Mouse (Mus musculus) gastrocnemius, postnatal 36 days (tissue): Measurements from ENCODE around the gene Vmn1r15. TPM values are rescaled to one million over a fixed set of nuclear protein-coding genes. Genes with fewer than 3 reads are reported as not detected.

ENCODE experiments used
- DNase-seq, 2 experiments: peaks; one replicate each; pipeline ENCODE4 v3.0.0; 2022
- intact Hi-C: fragments of 180-260 bp; cut with DNase I; formaldehyde crosslinking; loops from one replicate; pipeline ENCODE4 v1.15.1; 2025
- long read RNA-seq, 2 experiments: library from polyadenylated mRNA; stranded (forward); transcript quantifications; one replicate each; pipeline ENCODE4 v2.0.0; 2021
- total RNA-seq, 2 experiments: library from RNA; stranded (reverse); gene quantifications; 2 replicates each; pipeline ENCODE4 v1.2.3; 2021

The Vmn1r15 gene
- total RNA-seq, result not detected
- long read RNA-seq, experiment 1, result 0 reads
- long read RNA-seq, experiment 2, result 0 reads

DNA sequence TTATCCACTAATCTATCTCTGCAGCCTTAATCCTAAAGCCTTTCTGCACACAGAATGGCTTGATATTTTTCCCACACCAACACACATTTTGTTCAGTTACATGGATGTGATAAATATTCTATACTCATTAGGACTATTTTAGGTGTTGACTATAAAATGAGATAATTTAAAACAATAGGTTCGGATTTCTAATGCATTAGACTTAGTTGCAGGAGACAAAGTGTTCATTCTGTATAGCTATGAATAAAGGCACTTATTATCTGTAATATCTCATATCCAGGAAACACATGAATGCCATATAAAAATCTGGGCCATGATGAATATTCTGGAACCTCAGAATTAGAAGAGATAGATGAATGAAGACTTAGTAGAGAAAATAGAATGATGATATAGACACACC is at the start of gene Vmn1r15:
Vmn1r15 (plus strand) TSS at position 301 of the 400 bp plus-strand sequence.
- no peak for DNase-seq
- intact Hi-C loops, result no loop called here

DNA sequence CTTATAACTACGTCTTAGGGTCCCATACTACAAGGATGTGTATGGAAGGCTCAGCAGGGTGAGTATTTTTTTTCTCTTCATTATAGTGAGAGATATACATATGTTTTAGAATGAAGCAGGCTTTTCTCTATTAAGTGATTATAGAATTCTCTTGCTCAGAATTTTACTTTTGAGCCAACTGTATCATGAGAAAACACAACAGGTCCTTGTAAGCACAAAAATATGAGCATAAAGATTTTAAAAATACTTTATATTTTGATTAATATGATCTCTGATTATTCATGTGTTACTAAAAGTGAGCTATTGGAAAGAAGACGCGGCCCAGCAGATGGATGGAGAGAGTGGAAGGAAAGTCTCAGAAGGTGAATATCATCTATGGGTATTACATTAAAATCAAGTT is 26.4 kb upstream of the Vmn1r15 start, which contains the start of gene Vmn1r14:
Vmn1r14 (plus strand) TSS at position 301 of the 400 bp plus-strand sequence.
- no peak for DNase-seq
- intact Hi-C loops, result no loop called here

GRCm38 (mm10) chr6:57260990-57261389 is 3.2 kb downstream of the Vmn1r15 start:
- no peak for DNase-seq

DNA sequence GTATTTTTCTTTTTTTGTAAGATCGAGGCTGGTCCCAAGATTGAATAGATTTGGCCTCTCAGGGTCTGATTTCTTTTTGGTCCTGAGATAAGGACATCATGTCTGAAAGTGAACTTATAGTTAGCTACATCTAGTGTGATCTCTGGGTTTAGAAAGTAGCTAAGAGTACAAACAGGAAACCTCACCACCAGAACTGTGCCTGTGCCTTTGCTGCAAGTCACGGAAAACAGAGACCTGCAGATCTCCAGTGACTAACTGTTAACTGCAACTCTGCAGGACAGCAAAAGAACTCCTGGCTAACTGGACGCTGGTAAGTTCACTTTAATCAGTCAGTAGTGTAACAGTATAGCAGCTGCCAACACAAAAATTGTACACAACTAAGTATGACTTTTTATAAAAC is 14.1 kb downstream of the Vmn1r15 start:
- intact Hi-C loops, result no loop called here

More at GRCm38 (mm10) chr6:57260990-57261389, 3.2 kb downstream of the Vmn1r15 start:
- intact Hi-C loops, result no loop called here

DNA sequence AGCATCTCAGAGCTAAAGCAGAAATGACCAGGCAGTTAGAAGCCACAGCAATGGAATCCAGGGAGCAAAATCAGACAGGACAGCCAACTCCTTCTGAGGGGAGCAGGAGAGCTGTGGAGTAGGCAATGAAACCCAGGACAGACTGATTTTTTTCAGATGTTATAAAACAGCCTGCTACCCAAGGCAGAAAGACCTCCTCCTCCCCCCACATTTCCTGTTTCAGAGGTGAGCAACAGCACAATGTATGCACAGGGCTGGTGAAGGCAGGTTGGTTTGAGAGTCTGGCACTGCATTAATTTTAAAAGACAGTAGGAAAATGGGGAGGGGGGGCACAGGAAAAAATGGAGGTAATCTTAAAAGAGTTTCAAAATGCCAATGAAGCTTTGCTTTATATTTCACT is 14.8 kb downstream of the Vmn1r15 start:
- DNase-seq, result no peak
- intact Hi-C loops, result no loop called here

More for the DNA sequence above, 14.1 kb downstream of the Vmn1r15 start:
- DNase-seq, result no peak

DNA sequence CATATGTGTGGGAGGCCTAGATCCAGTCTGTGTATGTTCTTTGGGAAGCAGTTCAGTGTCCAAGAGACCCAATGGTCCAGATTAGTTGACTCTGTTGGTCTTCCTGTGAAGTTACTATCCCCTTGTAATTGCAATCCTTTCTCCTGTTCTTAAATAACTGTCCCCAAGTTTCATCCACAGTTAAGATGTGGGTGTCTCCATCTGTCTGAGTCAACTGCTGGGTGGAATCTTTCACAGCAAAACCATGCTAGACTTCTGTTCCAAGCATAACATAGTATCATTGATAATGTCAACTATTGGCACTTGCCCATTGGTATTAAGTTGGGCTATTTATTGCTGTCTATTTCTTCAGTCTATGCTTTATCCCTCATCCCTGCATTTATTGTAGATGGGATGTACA is 21.2 kb downstream of the Vmn1r15 start:
- no peak for DNase-seq
- intact Hi-C loops, result no loop called here

Other genes starting within 250 kb of the Vmn1r15 start
- not detected for gene Vmn1r7, start 232.6 kb upstream of the Vmn1r15 start, total RNA-seq
- gene Vmn1r8, start 225.7 kb upstream of the Vmn1r15 start, total RNA-seq, result not detected
- gene Vmn1r9, start 191.2 kb upstream of the Vmn1r15 start, total RNA-seq, result not detected
- gene Vmn1r10, start 148.5 kb upstream of the Vmn1r15 start, total RNA-seq, result not detected
- gene Vmn1r11, start 124.5 kb upstream of the Vmn1r15 start, total RNA-seq, result not detected
- not detected for gene Vmn1r12, start 101.0 kb upstream of the Vmn1r15 start, total RNA-seq
- gene Vmn1r13, start 54.7 kb upstream of the Vmn1r15 start, total RNA-seq, result not detected
- gene Vmn1r14, start 26.3 kb upstream of the Vmn1r15 start, total RNA-seq, result not detected
- gene Vmn1r16, start 71.5 kb downstream of the Vmn1r15 start, total RNA-seq, result not detected
- not detected for gene Vmn1r17, start 105.8 kb downstream of the Vmn1r15 start, total RNA-seq
- gene Vmn1r18, start 137.8 kb downstream of the Vmn1r15 start, total RNA-seq, result not detected
- not detected for gene Vmn1r19, start 145.8 kb downstream of the Vmn1r15 start, total RNA-seq
- not detected for gene Vmn1r20, start 171.0 kb downstream of the Vmn1r15 start, total RNA-seq